Mouse (Mus musculus) lung, postnatal 0 days (tissue): ENCODE data around the gene Fam102b.

Experiments
- CTCF ChIP-seq: IDR thresholded peaks from 2 replicates; pipeline ENCODE4 v1.5.1; 2016; ENCODE audit warnings: antibody characterized with exemption, mild to moderate bottlenecking
- EP300 ChIP-seq: IDR thresholded peaks from 2 replicates; pipeline ENCODE4 v1.6.1; 2016; ENCODE audit warnings: antibody characterized with exemption, mild to moderate bottlenecking, control low read depth

- TF ChIP-seq CTCF (no peak), EP300 (no peak)
Measured at GRCm38 (mm10) chr3:108995379-108995778, 32.0 kb downstream of the Fam102b start.
